Mouse (Mus musculus): Measurements from ENCODE around the gene Gm20458. TPM values are rescaled to one million over a fixed set of nuclear protein-coding genes. Genes with fewer than 3 reads are reported as not detected.

Gm20458 gene
- polyA plus RNA-seq, 1 experiment from 2014 or later, result 11.7 TPM

DNA sequence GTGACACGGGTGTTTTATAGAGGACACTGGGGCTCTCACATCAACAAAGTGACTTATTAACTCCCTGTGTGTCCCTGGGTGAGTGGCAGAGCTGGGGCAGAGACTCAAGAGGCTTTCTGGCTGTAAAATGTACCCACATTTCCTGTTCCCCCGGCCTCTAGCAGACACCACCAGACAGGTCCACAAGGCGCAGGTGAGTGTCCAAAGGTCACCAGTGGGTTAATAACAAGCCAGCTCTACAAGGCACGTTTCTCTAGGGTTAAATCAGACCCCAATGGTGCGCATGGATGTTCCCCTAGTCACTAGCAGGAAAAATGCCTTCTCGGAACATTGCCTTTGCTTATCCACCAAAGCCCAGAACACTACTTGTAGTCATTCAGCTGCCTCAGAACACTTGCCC, 23.1 kb upstream of the Gm20458 start:
- no peak overlapping the region for H3K4me3 ChIP-seq
- 68% methylated on average over 6 of the region's 6 CpGs for WGBS

DNA sequence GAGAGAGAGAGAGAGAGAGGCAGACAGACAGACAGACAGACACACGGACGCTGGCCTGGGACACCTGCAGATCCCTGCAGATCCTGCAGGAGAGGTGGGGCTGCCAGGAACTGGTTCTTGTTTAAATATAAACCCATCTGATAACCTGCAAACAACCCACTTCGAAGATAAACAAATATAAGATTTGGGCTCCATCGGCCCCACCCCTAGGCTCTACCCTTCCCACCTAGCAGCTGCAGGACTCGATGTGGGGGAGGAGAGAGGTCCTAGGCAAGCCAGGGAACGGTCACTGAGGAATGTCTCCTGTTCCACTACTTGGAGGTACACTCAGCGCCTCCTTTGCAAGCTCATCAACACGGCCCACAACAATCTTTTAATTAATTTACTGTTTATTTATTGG, 22.5 kb upstream of the Gm20458 start:
- no peaks in the 10 kb centered on the region for H3K36me3 ChIP-seq
- WGBS, result 45% methylated on average over 8 of the region's 8 CpGs
- no peak for DNase-seq (ENCODE audit: low spot score)

More for the DNA sequence above, 23.1 kb upstream of the Gm20458 start:
- DNase-seq (ENCODE audit: low spot score), result no peak
- Histone ChIP-seq H3K27me3 (ENCODE audit: insufficient read depth, poor library complexity, severe bottlenecking) (peaks cover 16% of the 10 kb centered on the region; the same call in 1 of the 2 replicates), H3K27ac (no peak overlapping the region), H3K9me3 (no peaks in the 10 kb centered on the region), H3K36me3 (no peaks in the 10 kb centered on the region), H3K4me1 (peaks cover 84% of the 10 kb centered on the region)

DNA sequence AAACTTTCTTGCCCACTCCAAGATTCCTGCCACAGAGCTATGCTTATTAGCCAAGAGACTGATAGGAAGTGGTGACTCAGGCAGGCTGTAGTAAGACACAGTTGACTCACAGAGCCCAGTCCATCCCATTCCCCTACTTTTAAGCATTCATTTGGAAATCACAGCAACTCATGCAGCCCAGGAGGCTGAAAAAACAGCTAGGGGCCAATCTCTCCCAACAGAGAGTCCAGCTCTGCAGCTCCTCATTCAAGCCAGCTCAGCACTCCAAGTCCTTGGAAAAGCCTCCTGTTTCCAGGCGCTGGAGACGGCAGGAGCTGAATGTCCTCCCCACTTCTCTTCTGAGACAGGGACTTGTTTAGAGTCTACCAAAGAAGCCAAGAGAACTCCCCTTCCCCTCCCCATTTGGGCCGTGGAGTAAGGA, 21.8 kb upstream of the Gm20458 start:
- WGBS, result 52% methylated on average over 3 of the region's 3 CpGs
- H3K27ac ChIP-seq, result no peak overlapping the region
- no peaks in the 10 kb centered on the region for H3K9me3 ChIP-seq

More for the DNA sequence above, 22.5 kb upstream of the Gm20458 start:
- H3K27me3 ChIP-seq (ENCODE audit: insufficient read depth, poor library complexity, severe bottlenecking), result peaks cover 16% of the 10 kb centered on the region; the same call in 1 of the 2 replicates
- H3K4me1 ChIP-seq, result peaks cover 82% of the 10 kb centered on the region
- H3K9me3 ChIP-seq, result no peaks in the 10 kb centered on the region
- H3K4me3 ChIP-seq, result no peak overlapping the region
- H3K27ac ChIP-seq, result no peak overlapping the region

DNA sequence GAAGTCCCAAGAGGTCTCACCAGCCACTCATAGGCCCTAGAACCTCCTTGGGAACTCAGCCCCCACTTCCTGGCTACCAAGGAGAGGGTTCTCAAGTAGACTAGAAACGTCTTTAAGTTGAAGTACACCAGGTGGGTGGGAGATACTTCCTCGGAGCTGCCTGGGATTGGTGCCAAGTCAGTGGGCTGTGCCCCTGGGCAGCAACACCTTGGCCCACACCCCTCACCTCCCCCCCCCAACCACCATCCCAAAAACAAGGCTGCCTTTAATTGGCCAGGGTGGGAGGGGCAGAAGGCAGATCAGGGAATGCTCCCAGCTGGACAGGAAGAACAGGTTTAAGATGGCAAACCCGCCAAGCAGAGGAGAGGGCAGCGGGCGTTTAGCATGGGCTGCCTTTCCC, 20.5 kb upstream of the Gm20458 start:
- Histone ChIP-seq H3K4me1 (peaks cover 70% of the 10 kb centered on the region), H3K27ac (0 out of 2 replicates have a peak overlapping the region, but pooled peaks have one; percentile 5), H3K36me3 (no peaks in the 10 kb centered on the region), H3K4me3 (no peak overlapping the region), H3K27me3 (ENCODE audit: insufficient read depth, poor library complexity, severe bottlenecking) (peaks cover 16% of the 10 kb centered on the region; the same call in 1 of the 2 replicates), H3K9me3 (no peaks in the 10 kb centered on the region)
- WGBS, result 74% methylated on average over 5 of the region's 5 CpGs
- DNase-seq (ENCODE audit: low spot score), result no peak

More for the DNA sequence above, 21.8 kb upstream of the Gm20458 start:
- H3K4me3 ChIP-seq, result no peak overlapping the region
- peaks cover 16% of the 10 kb centered on the region; the same call in 1 of the 2 replicates for H3K27me3 ChIP-seq (ENCODE audit: insufficient read depth, poor library complexity, severe bottlenecking)
- no peak for DNase-seq (ENCODE audit: low spot score)
- no peaks in the 10 kb centered on the region for H3K36me3 ChIP-seq
- peaks cover 77% of the 10 kb centered on the region for H3K4me1 ChIP-seq

DNA sequence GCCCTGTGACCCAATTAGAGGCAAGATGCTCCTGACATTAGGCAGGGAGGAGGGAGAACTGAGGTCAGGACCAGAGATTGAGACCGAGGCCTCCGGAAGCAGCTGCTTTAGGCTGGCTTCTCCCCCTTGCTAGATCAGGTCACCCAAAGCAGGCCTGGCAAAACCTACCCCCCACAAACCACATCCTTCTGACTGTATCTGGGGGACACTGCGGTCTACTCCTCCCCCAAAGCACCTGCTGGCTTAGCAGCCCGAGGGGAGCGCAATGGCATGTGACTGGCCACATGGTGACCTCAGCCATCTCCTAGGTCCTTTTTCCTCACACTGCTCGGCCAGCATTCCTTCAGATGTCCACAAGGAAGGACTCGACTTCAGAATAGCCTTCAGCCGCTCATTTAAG, 19.6 kb upstream of the Gm20458 start:
- WGBS, result 45% methylated on average over 8 of the region's 8 CpGs
- H3K4me1 ChIP-seq, result peaks cover 62% of the 10 kb centered on the region
- no peaks in the 10 kb centered on the region for H3K36me3 ChIP-seq

DNA sequence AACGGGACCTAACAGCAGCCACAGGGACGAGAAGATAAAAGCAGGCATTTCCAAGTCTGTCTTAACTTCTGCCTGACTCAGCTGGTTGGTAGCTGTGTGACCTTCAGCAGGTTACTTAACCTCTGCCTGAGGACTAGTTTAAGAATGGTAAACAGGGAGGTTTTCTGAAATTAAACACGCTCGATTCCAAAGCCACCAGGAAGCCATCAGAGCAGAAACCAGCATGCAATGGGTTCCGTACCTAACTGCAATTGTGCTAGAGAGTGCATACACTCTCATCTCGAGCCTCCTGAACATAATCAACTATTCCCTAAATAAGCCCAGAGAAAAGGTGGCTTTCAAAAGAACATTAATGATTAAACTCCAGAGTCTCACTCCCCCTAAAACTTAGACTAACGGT, 19.0 kb upstream of the Gm20458 start:
- 33% methylated on average over 7 of the region's 7 CpGs for whole genome bisulfite sequencing
- Histone ChIP-seq H3K27ac (peak overlapping the region; percentile 86; the same call in 1 of the 2 replicates), H3K4me1 (peaks cover 56% of the 10 kb centered on the region)

More for the DNA sequence above, 19.6 kb upstream of the Gm20458 start:
- peaks cover 16% of the 10 kb centered on the region; the same call in 1 of the 2 replicates for H3K27me3 ChIP-seq (ENCODE audit: insufficient read depth, poor library complexity, severe bottlenecking)
- H3K4me3 ChIP-seq, result peak overlapping the region; percentile 71
- H3K9me3 ChIP-seq, result no peaks in the 10 kb centered on the region
- H3K27ac ChIP-seq, result 0 out of 2 replicates have a peak overlapping the region, but pooled peaks have one; percentile 56
- DNase-seq (ENCODE audit: low spot score), result no peak

DNA sequence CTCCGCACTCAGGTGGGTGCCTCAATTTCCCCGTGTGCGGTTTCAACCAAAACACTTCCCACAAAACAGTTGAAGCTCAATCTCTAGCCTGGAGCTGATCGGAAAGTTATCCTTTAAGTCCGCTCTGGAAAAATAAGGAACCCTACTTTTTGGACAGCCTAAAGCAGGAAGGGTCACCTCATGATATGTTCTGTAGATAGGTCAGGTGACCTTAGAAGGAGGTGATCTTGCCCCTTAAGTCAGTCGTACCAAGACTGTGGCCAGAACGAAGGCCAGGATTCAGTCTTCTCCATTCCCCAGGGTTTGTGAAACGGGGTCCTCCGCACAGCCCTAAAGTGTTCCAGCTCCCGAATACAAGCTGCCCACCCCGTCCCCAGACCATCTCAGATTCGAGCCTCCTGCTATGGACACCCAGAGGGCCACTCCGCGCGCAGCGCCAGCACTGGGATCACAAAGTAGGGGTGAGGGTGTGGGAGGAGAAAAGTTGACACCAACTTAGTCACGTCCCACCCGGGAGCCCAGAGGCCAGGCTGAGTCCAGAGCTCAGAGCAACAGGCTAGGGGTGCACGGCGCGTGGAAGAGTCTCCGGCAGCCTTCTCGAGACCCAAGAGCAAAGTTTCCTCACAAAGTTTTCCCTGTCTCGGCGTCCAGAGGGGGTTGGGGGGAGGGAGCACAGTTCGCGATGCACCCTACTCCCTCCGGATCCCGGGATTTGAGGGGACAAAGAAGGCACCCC, 18.3 kb upstream of the Gm20458 start:
- DNase-seq (ENCODE audit: low spot score), result no peak
- peaks cover 16% of the 10 kb centered on the region; the same call in 1 of the 2 replicates for H3K27me3 ChIP-seq (ENCODE audit: insufficient read depth, poor library complexity, severe bottlenecking)
- H3K9me3 ChIP-seq, result no peaks in the 10 kb centered on the region
- peak overlapping the region; percentile 71 for H3K4me3 ChIP-seq
- H3K36me3 ChIP-seq, result no peaks in the 10 kb centered on the region
- peak overlapping the region; percentile 86 for H3K27ac ChIP-seq
- peaks cover 48% of the 10 kb centered on the region for H3K4me1 ChIP-seq
- WGBS, result 1% methylated on average over 29 of the region's 29 CpGs

More for the DNA sequence above, 19.0 kb upstream of the Gm20458 start:
- Histone ChIP-seq H3K27me3 (ENCODE audit: insufficient read depth, poor library complexity, severe bottlenecking) (peaks cover 16% of the 10 kb centered on the region; the same call in 1 of the 2 replicates), H3K36me3 (no peaks in the 10 kb centered on the region), H3K9me3 (no peaks in the 10 kb centered on the region), H3K4me3 (peak overlapping the region; percentile 71)
- DNase-seq (ENCODE audit: low spot score), result no peak

DNA sequence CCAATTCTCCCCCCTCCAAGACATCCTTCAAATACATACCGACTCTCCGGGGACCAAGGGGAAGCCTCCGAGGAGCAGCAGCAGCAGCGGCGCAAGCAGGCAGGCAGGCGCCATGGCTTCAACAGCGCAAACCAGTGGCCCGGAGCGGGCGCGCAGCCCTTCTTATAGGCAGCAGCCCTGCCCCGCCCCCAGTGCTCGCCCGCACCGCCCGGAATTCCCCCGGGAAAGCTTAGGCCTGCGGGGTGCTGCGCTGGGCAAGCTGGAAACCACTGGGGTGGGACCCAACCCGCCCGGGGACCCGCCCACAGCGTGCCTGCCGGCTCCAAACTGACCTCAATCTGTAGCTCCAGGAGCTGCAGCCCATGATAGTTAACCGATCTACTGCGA, 17.7 kb upstream of the Gm20458 start:
- under 1% methylated on average over 26 of the region's 26 CpGs for WGBS
- Histone ChIP-seq H3K4me1 (peaks cover 43% of the 10 kb centered on the region), H3K27ac (peak overlapping the region; percentile 86), H3K9me3 (no peaks in the 10 kb centered on the region), H3K36me3 (no peaks in the 10 kb centered on the region), H3K27me3 (ENCODE audit: insufficient read depth, poor library complexity, severe bottlenecking) (peaks cover 16% of the 10 kb centered on the region; the same call in 1 of the 2 replicates), H3K4me3 (peak overlapping the region; percentile 71)
- peak; percentile 90 for DNase-seq (ENCODE audit: low spot score)

DNA sequence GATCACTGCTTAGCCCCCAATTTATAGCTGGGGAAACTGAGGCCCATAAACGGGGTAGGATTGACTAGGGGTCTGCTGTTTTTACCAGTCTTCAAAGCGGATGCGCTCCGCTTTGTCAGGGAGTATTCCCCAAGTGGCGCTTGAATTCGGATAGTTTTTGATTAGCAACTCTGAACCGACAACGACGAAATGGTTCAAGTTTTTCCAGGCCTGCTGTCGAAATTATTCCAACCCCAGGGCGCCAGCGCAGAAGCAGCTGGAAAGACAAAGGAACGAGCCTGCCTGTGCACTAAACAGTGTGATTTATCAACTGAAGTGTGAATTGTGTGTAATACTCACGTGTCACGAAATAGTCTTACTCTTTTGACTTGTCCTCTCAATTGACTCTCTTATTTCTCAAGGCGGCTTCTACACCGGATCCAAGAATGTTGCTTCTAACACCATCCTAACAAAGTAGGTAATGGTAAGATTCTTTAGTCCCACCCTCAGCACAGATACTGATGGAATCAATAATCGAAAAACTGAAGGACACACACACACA, 17.2 kb upstream of the Gm20458 start, which contains the start of gene Sdc4:
Sdc4 (minus strand) TSS at position 428 of the 541 bp plus-strand sequence.
- Histone ChIP-seq H3K27me3 (ENCODE audit: insufficient read depth, poor library complexity, severe bottlenecking) (peaks cover 16% of the 10 kb centered on the region; the same call in 1 of the 2 replicates), H3K27ac (peak within 1 kb of the TSS; percentile 86), H3K9me3 (no peaks in the 10 kb centered on the region), H3K4me3 (peak within 1 kb of the TSS; percentile 71), H3K36me3 (no peaks in the 10 kb centered on the region), H3K4me1 (peaks cover 38% of the 10 kb centered on the region)
- 9% methylated on average over 18 of the region's 18 CpGs for WGBS
- no peak for DNase-seq (ENCODE audit: low spot score)

DNA sequence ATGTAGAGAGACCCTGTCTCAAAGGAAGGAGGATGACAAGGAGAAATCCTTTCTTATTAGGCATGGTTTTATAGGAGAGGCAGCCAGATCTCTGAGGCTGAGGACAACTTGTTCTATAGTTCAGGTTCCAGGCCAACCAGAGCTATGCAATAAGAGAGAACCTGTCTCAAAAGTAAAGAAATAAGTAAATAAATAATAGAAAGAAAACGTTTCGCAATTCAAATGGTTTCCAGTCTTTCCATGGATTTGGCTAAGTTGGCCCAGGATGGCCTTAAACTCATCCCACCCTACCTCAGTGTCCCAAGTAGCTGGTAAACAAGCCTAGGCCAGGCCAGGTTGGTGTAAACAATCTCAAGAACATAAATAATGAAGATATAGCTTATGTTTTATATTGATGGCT, 16.1 kb upstream of the Gm20458 start:
- no peak overlapping the region for H3K27ac ChIP-seq
- no peak overlapping the region for H3K4me3 ChIP-seq
- no peaks in the 10 kb centered on the region for H3K36me3 ChIP-seq
- peaks cover 16% of the 10 kb centered on the region; the same call in 1 of the 2 replicates for H3K27me3 ChIP-seq (ENCODE audit: insufficient read depth, poor library complexity, severe bottlenecking)
- H3K4me1 ChIP-seq, result peaks cover 38% of the 10 kb centered on the region
- no peak for DNase-seq (ENCODE audit: low spot score)
- 71% methylated on average over 2 of the region's 2 CpGs for WGBS
- no peaks in the 10 kb centered on the region for H3K9me3 ChIP-seq

DNA sequence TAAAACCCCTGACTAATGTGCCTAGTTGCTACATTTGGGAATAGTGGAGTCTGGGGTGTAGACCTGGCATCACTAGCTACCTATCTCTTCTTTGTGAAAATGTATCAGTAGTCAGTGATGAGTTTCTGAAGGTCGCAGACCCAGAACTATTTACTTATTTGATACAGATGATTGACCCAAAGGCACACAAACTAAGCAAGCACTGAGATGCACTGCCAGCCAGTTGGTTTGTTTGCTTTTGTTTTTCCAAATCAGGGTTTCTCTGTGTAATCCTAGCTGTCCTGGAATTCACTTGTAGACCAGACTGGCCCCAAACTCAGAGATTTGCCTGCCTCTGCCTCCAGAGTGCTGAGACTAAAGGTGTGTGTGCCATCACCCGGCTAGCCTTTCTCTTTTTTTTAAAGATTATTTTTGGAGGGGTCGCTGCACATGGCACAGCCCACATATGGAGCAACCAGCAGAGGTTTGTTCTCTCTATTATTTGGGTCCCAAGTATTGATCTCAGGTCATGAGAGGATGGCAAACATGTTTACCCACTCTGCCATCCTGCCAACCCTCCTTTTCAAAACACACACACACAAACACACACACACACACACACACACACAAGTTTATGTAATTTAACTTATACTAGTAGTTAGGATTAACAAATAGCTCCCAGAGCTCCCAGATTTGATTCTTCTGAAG, 15.2 kb upstream of the Gm20458 start:
- peaks cover 36% of the 10 kb centered on the region for H3K4me1 ChIP-seq
- no peak overlapping the region for H3K27ac ChIP-seq
- no peaks in the 10 kb centered on the region for H3K36me3 ChIP-seq
- H3K9me3 ChIP-seq, result no peaks in the 10 kb centered on the region
- peaks cover 11% of the 10 kb centered on the region; the same call in 1 of the 2 replicates for H3K27me3 ChIP-seq (ENCODE audit: insufficient read depth, poor library complexity, severe bottlenecking)
- DNase-seq (ENCODE audit: low spot score), result no peak
- H3K4me3 ChIP-seq, result no peak overlapping the region
- WGBS, result 74% methylated on average over 3 of the region's 3 CpGs

DNA sequence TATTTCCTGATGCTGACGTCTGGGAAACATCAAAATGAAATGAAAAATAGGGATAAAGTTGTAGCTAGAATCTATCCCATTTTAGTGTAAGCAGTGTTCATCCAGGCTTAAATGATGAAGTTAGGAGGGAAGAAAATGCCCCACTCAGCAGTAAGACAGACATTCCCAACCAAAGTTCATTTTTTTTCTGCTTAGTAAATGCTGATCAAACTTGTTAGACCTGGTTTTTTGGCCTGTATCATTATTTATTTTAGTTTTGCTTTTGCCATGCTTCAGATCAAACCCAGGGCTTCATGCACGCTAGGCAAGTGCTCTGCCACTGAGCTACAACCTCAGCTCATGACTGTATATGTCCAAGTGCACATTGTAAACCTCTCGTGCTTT, 14.7 kb upstream of the Gm20458 start:
- DNase-seq (ENCODE audit: low spot score), result no peak
- Histone ChIP-seq H3K36me3 (no peaks in the 10 kb centered on the region), H3K27me3 (ENCODE audit: insufficient read depth, poor library complexity, severe bottlenecking) (peaks cover 6% of the 10 kb centered on the region; the same call in 1 of the 2 replicates), H3K4me1 (peaks cover 35% of the 10 kb centered on the region), H3K4me3 (no peak overlapping the region), H3K27ac (no peak overlapping the region), H3K9me3 (no peaks in the 10 kb centered on the region)
- 77% methylated on average over 3 of the region's 3 CpGs for WGBS

All from heart, embryonic 10.5 days (tissue).